Mouse (Mus musculus) cerebellum, postnatal 4 days (tissue): ENCODE measurements around the gene Gins2.

Experiments used
- DNase-seq, 2 experiments: peaks; one replicate each; pipeline ENCODE4 v3.0.0; 2022; ENCODE audit warnings: low spot score in 2 of 2, mixed read lengths in 1 of 2

Gene Gins2

GRCm38 (mm10) chr8:120548313-120548761 is 40.8 kb downstream of the Gins2 start:
- DNase-seq: no peak

- no peak for DNase-seq
Measured at GRCm38 (mm10) chr8:120547562-120547961, 41.5 kb downstream of the Gins2 start.

GRCm38 (mm10) chr8:120544155-120544554 is 44.9 kb downstream of the Gins2 start:
- DNase-seq: no peak

- DNase-seq: no peak
Measured at GRCm38 (mm10) chr8:120543416-120544055, 45.6 kb downstream of the Gins2 start.

GRCm38 (mm10) chr8:120542995-120543394 is 46.1 kb downstream of the Gins2 start:
- no peak for DNase-seq

- DNase-seq: no peak
Measured at GRCm38 (mm10) chr8:120539775-120540625, 49.1 kb downstream of the Gins2 start.

- no peak for DNase-seq
Measured at GRCm38 (mm10) chr8:120539381-120539774, 49.7 kb downstream of the Gins2 start.

- peak; percentile 50 to 80 for DNase-seq
Measured at GRCm38 (mm10) chr8:120538397-120539240, 50.5 kb downstream of the Gins2 start.

GRCm38 (mm10) chr8:120537818-120538396 is 51.2 kb downstream of the Gins2 start:
- peak in 1 of 2 experiments; percentile 68 for DNase-seq

GRCm38 (mm10) chr8:120537207-120537817 is 51.8 kb downstream of the Gins2 start:
- peak in 1 of 2 experiments; percentile 76 for DNase-seq

GRCm38 (mm10) chr8:120536306-120537206 is 52.5 kb downstream of the Gins2 start:
- no peak for DNase-seq

GRCm38 (mm10) chr8:120535452-120536305 is 53.4 kb downstream of the Gins2 start:
- peak in 1 of 2 experiments; percentile 79 for DNase-seq

GRCm38 (mm10) chr8:120534504-120535368 is 54.4 kb downstream of the Gins2 start:
- DNase-seq: peak; percentile 70 to 84

GRCm38 (mm10) chr8:120534080-120534479 is 55.0 kb downstream of the Gins2 start:
- no peak for DNase-seq

- DNase-seq: no peak
Measured at GRCm38 (mm10) chr8:120533380-120533779, 55.7 kb downstream of the Gins2 start.

GRCm38 (mm10) chr8:120532517-120533215 is 56.4 kb downstream of the Gins2 start:
- DNase-seq: no peak

GRCm38 (mm10) chr8:120531775-120532516 is 57.2 kb downstream of the Gins2 start:
- no peak for DNase-seq
